8 mouse cellular contexts compared by ENCODE assay signal in the genomic region with DNA sequence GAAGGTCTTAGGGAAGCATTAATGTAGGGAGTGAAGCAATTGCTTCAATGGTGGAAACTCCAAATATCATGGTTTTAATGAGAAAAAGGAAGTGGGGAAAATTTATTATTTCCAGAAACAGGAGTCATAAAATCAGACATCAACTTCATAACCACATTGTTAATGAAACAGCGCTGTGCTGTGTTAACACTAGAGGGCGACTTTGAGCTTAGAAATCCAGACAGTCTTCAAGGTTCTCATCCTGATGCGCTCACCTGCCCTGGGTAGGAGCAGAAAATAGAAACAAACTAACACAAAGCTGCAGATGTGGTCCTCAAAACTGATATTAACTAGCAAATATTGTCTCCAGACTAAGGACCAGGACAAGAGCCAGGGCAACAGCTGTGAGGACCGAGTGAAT. TPM values are rescaled to one million over a fixed set of nuclear protein-coding genes. Genes with fewer than 3 reads are reported as not detected.
DNase-seq lines count a peak whose midpoint lies in the region; ATAC-seq and TF ChIP-seq lines count a peak whose summit lies in the region.

No protein-coding gene starts in this region.

- H3K36me3 ChIP-seq in kidney, embryonic 15.5 days: no peaks in the 10 kb centered on the region
- no peaks in the 10 kb centered on the region for H3K36me3 ChIP-seq in liver, postnatal 0 days (replicated peaks; ENCODE audit: insufficient read depth, low read length)

- no peak overlapping the region for H3K4me2 ChIP-seq in kidney, embryonic 15.5 days
- H3K4me2 ChIP-seq in liver, postnatal 0 days (ENCODE audit: low read depth, low read length): no peak overlapping the region

- TF ChIP-seq EP300 in liver, postnatal 0 days (IDR thresholded peaks at IDR 0.05; ENCODE audit: low read depth): no peak

- no peak overlapping the region for H3K4me3 ChIP-seq in kidney, embryonic 15.5 days (replicated peaks)
- H3K4me3 ChIP-seq in liver, postnatal 0 days (ENCODE audit: low read depth, low read length): no peak overlapping the region

- DNase-seq in kidney, adult 11 months: peak; percentile 31
- DNase-seq in CD4-positive, CD25-positive, alpha-beta regulatory T cell, adult 2 months (ENCODE audit: low read depth, low spot score): peak; percentile 83
- peak; percentile 14 for DNase-seq in Muller cell, postnatal 12 days (ENCODE audit: inconsistent ontology term)
- peak; percentile 75 for DNase-seq in embryo, embryonic 11 days
- DNase-seq in liver, postnatal 0 days: peak; percentile 37
- DNase-seq in skeletal muscle tissue, adult 2 months (ENCODE audit: low read depth, low spot score): peak; percentile 39
- no peak for DNase-seq in gastrocnemius, postnatal 36 days

- 13% methylated on average over 4 of the region's 4 CpGs for WGBS in kidney, embryonic 15.5 days
- WGBS in liver, postnatal 0 days (ENCODE audit: insufficient replicate concordance): 19% methylated on average over 4 of the region's 4 CpGs

- H3K27me3 ChIP-seq in kidney, embryonic 15.5 days: no peaks in the 10 kb centered on the region
- no peaks in the 10 kb centered on the region for H3K27me3 ChIP-seq in liver, postnatal 0 days (ENCODE audit: insufficient read depth, low read length)

- no peak for ATAC-seq in kidney, embryonic 15.5 days (replicated peaks; ENCODE audit: low FRiP score)
- ATAC-seq in liver, postnatal 0 days: no peak

- no peaks in the 10 kb centered on the region for H3K4me1 ChIP-seq in kidney, embryonic 15.5 days
- no peaks in the 10 kb centered on the region for H3K4me1 ChIP-seq in liver, postnatal 0 days (ENCODE audit: insufficient read depth)

- peak; percentile 84 for TF ChIP-seq CTCF in liver, postnatal 0 days (IDR thresholded peaks at IDR 0.05; ENCODE audit: low read depth)

- intact Hi-C loops in gastrocnemius, postnatal 36 days (cut with DNase I): loop anchor here (2.0 to 5.0 kb wide), 2 partner anchors 63 to 97 kb away; no protein-coding TSS in a partner anchor

- H3K27ac ChIP-seq in kidney, embryonic 15.5 days: no peak overlapping the region
- H3K27ac ChIP-seq in liver, postnatal 0 days (ENCODE audit: low read depth): no peak overlapping the region

- no peaks in the 10 kb centered on the region for H3K9me3 ChIP-seq in kidney, embryonic 15.5 days (replicated peaks)
- H3K9me3 ChIP-seq in liver, postnatal 0 days (ENCODE audit: low read length): no peaks in the 10 kb centered on the region

- H3K9ac ChIP-seq in kidney, embryonic 15.5 days: no peak overlapping the region
- H3K9ac ChIP-seq in liver, postnatal 0 days (replicated peaks): no peak overlapping the region

RNA-seq across cellular contexts. Expression of gene H2-Ab1, which starts 7.6 kb away (rescaled TPM):
- 23.3 and 27.5 TPM in 2 replicates for polyA plus RNA-seq in kidney, embryonic 15.5 days (2015; fragmentation: Nextera tagmentation; extraction: Ambion mirVana)
- polyA plus RNA-seq in liver, postnatal 0 days (2015; fragmentation: Nextera tagmentation; extraction: Ambion mirVana): 22.7 and 24.9 TPM in 2 replicates
- total RNA-seq in gastrocnemius, postnatal 36 days (2021): 1 to 10 TPM; 5.7 to 6.6 TPM

RNA-seq across cellular contexts. Expression of gene H2-Ob, which starts 11.2 kb away (rescaled TPM):
- polyA plus RNA-seq in kidney, embryonic 15.5 days (2015; fragmentation: Nextera tagmentation; extraction: Ambion mirVana): 0.13 TPM in 1 of 2 replicates, not detected in the other
- 1.1 and 1.2 TPM in 2 replicates for polyA plus RNA-seq in liver, postnatal 0 days (2015; fragmentation: Nextera tagmentation; extraction: Ambion mirVana)
- total RNA-seq in gastrocnemius, postnatal 36 days (2021): under 1 TPM in 1 of 2 experiments, not detected in 1; 0.27 TPM

RNA-seq across cellular contexts. Expression of gene H2-Aa, which starts 37.7 kb away (rescaled TPM):
- polyA plus RNA-seq in kidney, embryonic 15.5 days (2015; fragmentation: Nextera tagmentation; extraction: Ambion mirVana): 2.1 and 2.3 TPM in 2 replicates
- 12.0 and 15.3 TPM in 2 replicates for polyA plus RNA-seq in liver, postnatal 0 days (2015; fragmentation: Nextera tagmentation; extraction: Ambion mirVana)
- total RNA-seq in gastrocnemius, postnatal 36 days (2021): 1 to 10 TPM; 6.0 to 6.9 TPM

RNA-seq across cellular contexts. Expression of gene Tap2, which starts 46.6 kb away (rescaled TPM):
- polyA plus RNA-seq in kidney, embryonic 15.5 days (2015; fragmentation: Nextera tagmentation; extraction: Ambion mirVana): 3.5 and 4.1 TPM in 2 replicates
- 9.8 and 10.5 TPM in 2 replicates for polyA plus RNA-seq in liver, postnatal 0 days (2015; fragmentation: Nextera tagmentation; extraction: Ambion mirVana)
- total RNA-seq in gastrocnemius, postnatal 36 days (2021): 1 to 10 TPM; 4.9 to 6.1 TPM

RNA-seq across cellular contexts. Expression of gene Psmb8, which starts 52.4 kb away (rescaled TPM):
- 6.0 and 7.1 TPM in 2 replicates for polyA plus RNA-seq in kidney, embryonic 15.5 days (2015; fragmentation: Nextera tagmentation; extraction: Ambion mirVana)
- 49.7 and 51.6 TPM in 2 replicates for polyA plus RNA-seq in liver, postnatal 0 days (2015; fragmentation: Nextera tagmentation; extraction: Ambion mirVana)
- 1 to 10 TPM; 3.1 to 3.5 TPM for total RNA-seq in gastrocnemius, postnatal 36 days (2021)

Comparison
In these comparisons a context has a peak if more than half of its experiments do, and no peak if none do; other contexts are left out.
1. DNase-seq: peak in kidney, adult 11 months (single experiment), CD4-positive, CD25-positive, alpha-beta regulatory T cell, adult 2 months (single experiment), Muller cell, postnatal 12 days (single experiment), embryo, embryonic 11 days (single experiment), liver, postnatal 0 days (single experiment) and skeletal muscle tissue, adult 2 months (single experiment); none in gastrocnemius, postnatal 36 days (0 of 2).